Mouse (Mus musculus) heart, embryonic 15.5 days (tissue): ENCODE data around the gene Krt1. TPM values are rescaled to one million over a fixed set of nuclear protein-coding genes. Genes with fewer than 3 reads are reported as not detected.

ENCODE experiments used
- ATAC-seq: fragments of 200-750 bp; cut with Nextera tagmentation; replicated peaks from 2 replicates; pipeline ENCODE4 v1.8.0; 2017; ENCODE audit warnings: low read depth, moderate TSS enrichment; ENCODE audit not compliant: insufficient number of reproducible peaks, insufficient read depth, low FRiP score
- H3K27ac ChIP-seq: fragments of 300-500 bp; sonication (generic); 2 replicates; pipeline ENCODE4 v1.5.1; 2015; ENCODE audit warnings: mild to moderate bottlenecking, inconsistent platforms
- H3K27me3 ChIP-seq: fragments of 300-500 bp; sonication (generic); 2 replicates; pipeline ENCODE4 v1.6.1; 2015; ENCODE audit warnings: inconsistent platforms
- H3K36me3 ChIP-seq: fragments of 300-500 bp; sonication (generic); 2 replicates; pipeline ENCODE4 v1.6.1; 2015; ENCODE audit warnings: mild to moderate bottlenecking, inconsistent platforms
- H3K4me1 ChIP-seq: fragments of 300-500 bp; sonication (generic); replicated peaks from 2 replicates; pipeline ENCODE4 v1.6.1; 2015; ENCODE audit warnings: inconsistent platforms
- H3K4me2 ChIP-seq: fragments of 300-500 bp; sonication (generic); 2 replicates; pipeline ENCODE4 v1.6.1; 2015; ENCODE audit warnings: inconsistent platforms, mild to moderate bottlenecking, moderate library complexity
- H3K4me3 ChIP-seq: fragments of 300-500 bp; sonication (generic); 2 replicates; pipeline ENCODE4 v1.5.1; 2015; ENCODE audit warnings: mild to moderate bottlenecking, inconsistent platforms
- H3K9ac ChIP-seq: fragments of 300-500 bp; sonication (generic); 2 replicates; pipeline ENCODE4 v1.6.1; 2015; ENCODE audit warnings: mild to moderate bottlenecking, inconsistent platforms
- H3K9me3 ChIP-seq: fragments of 300-500 bp; sonication (generic); replicated peaks from 2 replicates; pipeline ENCODE4 v1.6.1; 2016; ENCODE audit warnings: inconsistent platforms
- WGBS: fragments of 180-500 bp; shearing (Covaris S2); methylation state at CpG from one replicate; pipeline ENCODE4 v1.1.7; 2015; ENCODE audit warnings: mixed read lengths; 5-methylcytosine and 5-hydroxymethylcytosine counted together
- polyA plus RNA-seq: library from polyadenylated mRNA; unstranded; fragments of >200 nt; fragmentation: Nextera tagmentation; extraction: Ambion mirVana; gene quantifications from 2 replicates; pipeline ENCODE4 v1.2.1, GENCODE M21; 2015

Gene Krt1
- polyA plus RNA-seq = 0.57 and 1.3 TPM in 2 replicates

GRCm38 (mm10) chr15:101850694-101851093, at the start of gene Krt1:
TSS of gene Krt1 (minus strand) at chr15:101850794.
- Histone ChIP-seq H3K27ac (no peak within 1 kb of the TSS), H3K4me3 (no peak within 1 kb of the TSS), H3K27me3 (peaks cover 73% of the 10 kb centered on the region), H3K36me3 (no peaks in the 10 kb centered on the region), H3K4me1 (peaks cover 6% of the 10 kb centered on the region), H3K9ac (no peak within 1 kb of the TSS), H3K9me3 (no peaks in the 10 kb centered on the region), H3K4me2 (no peak within 1 kb of the TSS)
- ATAC-seq = no peak
- WGBS = 70% methylated on average over 6 of the region's 6 CpGs

- 82% methylated on average over 4 of the region's 4 CpGs for WGBS
- Histone ChIP-seq H3K9ac (no peak overlapping the region), H3K27ac (no peak overlapping the region), H3K27me3 (peaks cover 6% of the 10 kb centered on the region; the same call in 1 of the 2 replicates), H3K4me2 (no peak overlapping the region), H3K9me3 (no peaks in the 10 kb centered on the region), H3K36me3 (no peaks in the 10 kb centered on the region), H3K4me3 (no peak overlapping the region), H3K4me1 (peaks cover 3% of the 10 kb centered on the region)
- no peak for ATAC-seq
These were observed 44.6 kb upstream of the Krt1 start for GRCm38 (mm10) chr15:101895216-101895615.

- no peaks in the 10 kb centered on the region for H3K36me3 ChIP-seq
- H3K9me3 ChIP-seq = no peaks in the 10 kb centered on the region
- no peak within 1 kb of the TSS for H3K4me2 ChIP-seq
- H3K27me3 ChIP-seq = peaks cover 11% of the 10 kb centered on the region; the same call in 1 of the 2 replicates
- no peak within 1 kb of the TSS for H3K4me3 ChIP-seq
- no peak for ATAC-seq
- no peak within 1 kb of the TSS for H3K9ac ChIP-seq
- peaks cover 5% of the 10 kb centered on the region for H3K4me1 ChIP-seq
- 47% methylated on average over 4 of the region's 4 CpGs for WGBS
- H3K27ac ChIP-seq = no peak within 1 kb of the TSS
These were observed 42.2 kb upstream of the Krt1 start, which contains the start of gene Krt76 for GRCm38 (mm10) chr15:101892820-101893219. TSS of gene Krt76 (minus strand) at chr15:101892920.

- Histone ChIP-seq H3K4me1 (no peaks in the 10 kb centered on the region), H3K27ac (no peak overlapping the region), H3K36me3 (no peaks in the 10 kb centered on the region), H3K9ac (no peak overlapping the region), H3K4me2 (no peak overlapping the region), H3K4me3 (no peak overlapping the region), H3K9me3 (no peaks in the 10 kb centered on the region), H3K27me3 (peaks cover 36% of the 10 kb centered on the region)
- 26% methylated on average over 11 of the region's 11 CpGs for WGBS
- ATAC-seq = no peak
These were observed 29.2 kb upstream of the Krt1 start for GRCm38 (mm10) chr15:101879776-101880175.

- WGBS = 50% methylated on average over 2 of the region's 2 CpGs
These were observed 27.4 kb upstream of the Krt1 start for GRCm38 (mm10) chr15:101878041-101878440.

GRCm38 (mm10) chr15:101874383-101874782, 23.8 kb upstream of the Krt1 start:
- no peak overlapping the region for H3K9ac ChIP-seq
- ATAC-seq = no peak

More at GRCm38 (mm10) chr15:101878041-101878440, 27.4 kb upstream of the Krt1 start:
- Histone ChIP-seq H3K27ac (no peak overlapping the region), H3K27me3 (peaks cover 30% of the 10 kb centered on the region), H3K9me3 (no peaks in the 10 kb centered on the region), H3K4me1 (no peaks in the 10 kb centered on the region), H3K9ac (no peak overlapping the region), H3K36me3 (no peaks in the 10 kb centered on the region), H3K4me2 (no peak overlapping the region), H3K4me3 (no peak overlapping the region)
- no peak for ATAC-seq

GRCm38 (mm10) chr15:101873231-101873630, 22.6 kb upstream of the Krt1 start:
- Histone ChIP-seq H3K9ac (no peak overlapping the region), H3K27me3 (peaks cover 29% of the 10 kb centered on the region), H3K27ac (no peak overlapping the region), H3K4me2 (no peak overlapping the region), H3K9me3 (no peaks in the 10 kb centered on the region), H3K36me3 (no peaks in the 10 kb centered on the region), H3K4me3 (no peak overlapping the region), H3K4me1 (no peaks in the 10 kb centered on the region)
- ATAC-seq = no peak
- 64% methylated on average over 4 of the region's 4 CpGs for WGBS

More at GRCm38 (mm10) chr15:101874383-101874782, 23.8 kb upstream of the Krt1 start:
- WGBS = 59% methylated on average over 1 of the region's 1 CpGs
- H3K4me2 ChIP-seq = no peak overlapping the region
- H3K9me3 ChIP-seq = no peaks in the 10 kb centered on the region
- no peaks in the 10 kb centered on the region for H3K4me1 ChIP-seq
- H3K27ac ChIP-seq = no peak overlapping the region
- no peak overlapping the region for H3K4me3 ChIP-seq
- no peaks in the 10 kb centered on the region for H3K36me3 ChIP-seq
- peaks cover 25% of the 10 kb centered on the region for H3K27me3 ChIP-seq

- 27% methylated on average over 6 of the region's 6 CpGs for WGBS
- Histone ChIP-seq H3K4me2 (no peak within 1 kb of the TSS), H3K9ac (no peak within 1 kb of the TSS), H3K4me1 (no peaks in the 10 kb centered on the region), H3K27me3 (peaks cover 33% of the 10 kb centered on the region), H3K27ac (no peak within 1 kb of the TSS), H3K9me3 (no peaks in the 10 kb centered on the region), H3K36me3 (no peaks in the 10 kb centered on the region), H3K4me3 (no peak within 1 kb of the TSS)
- ATAC-seq = no peak
These were observed 18.8 kb upstream of the Krt1 start, which contains the start of gene Krt77 for GRCm38 (mm10) chr15:101869431-101869830. TSS of gene Krt77 (minus strand) at chr15:101869705.

GRCm38 (mm10) chr15:101866754-101867153, 16.2 kb upstream of the Krt1 start:
- Histone ChIP-seq H3K4me2 (no peak overlapping the region), H3K27me3 (peaks cover 47% of the 10 kb centered on the region), H3K27ac (no peak overlapping the region), H3K36me3 (no peaks in the 10 kb centered on the region), H3K9me3 (no peaks in the 10 kb centered on the region), H3K4me3 (no peak overlapping the region), H3K4me1 (no peaks in the 10 kb centered on the region), H3K9ac (no peak overlapping the region)
- 57% methylated on average over 7 of the region's 7 CpGs for WGBS
- no peak for ATAC-seq

GRCm38 (mm10) chr15:101860421-101861130, 10.0 kb upstream of the Krt1 start:
- H3K4me2 ChIP-seq = peak overlapping the region; percentile 74; the same call in 1 of the 2 replicates
- WGBS = 51% methylated on average over 13 of the region's 13 CpGs
- peaks cover 72% of the 10 kb centered on the region for H3K27me3 ChIP-seq
- H3K9me3 ChIP-seq = no peaks in the 10 kb centered on the region
- ATAC-seq = no peak
- no peak overlapping the region for H3K9ac ChIP-seq
- H3K27ac ChIP-seq = no peak overlapping the region
- peak overlapping the region; percentile 44; the same call in 1 of the 2 replicates for H3K4me3 ChIP-seq
- peaks cover 11% of the 10 kb centered on the region; the same call in 1 of the 2 replicates for H3K4me1 ChIP-seq
- no peaks in the 10 kb centered on the region for H3K36me3 ChIP-seq

- 0% methylated on average over 15 of the region's 33 CpGs for WGBS
- Histone ChIP-seq H3K9me3 (no peaks in the 10 kb centered on the region), H3K4me2 (peak overlapping the region; percentile 74), H3K4me1 (peaks cover 11% of the 10 kb centered on the region; the same call in 1 of the 2 replicates), H3K36me3 (no peaks in the 10 kb centered on the region), H3K9ac (peak overlapping the region; percentile 35), H3K27me3 (peaks cover 72% of the 10 kb centered on the region), H3K4me3 (peak overlapping the region; percentile 44), H3K27ac (no peak overlapping the region)
- ATAC-seq = no peak
These were observed 9.2 kb upstream of the Krt1 start for GRCm38 (mm10) chr15:101859735-101860170.
